Mouse (Mus musculus): ENCODE data around the gene Acaca.

GRCm38 (mm10) chr11:84293288-84293687 is 163.8 kb downstream of the Acaca start:
- no peak for TF ChIP-seq GATA1 (IDR thresholded peaks at IDR 0.05; ENCODE audit: borderline replicate concordance, low read length)
- no peak for TF ChIP-seq FLI1 (IDR thresholded peaks at IDR 0.05; ENCODE audit: low read length)
